Mouse (Mus musculus): ENCODE data around the gene Amd2.

Amd2 gene

GRCm38 (mm10) chr10:35711792-35712191, at the start of gene Amd2:
Gene Amd2 (minus strand): TSS chr10:35711892.
- DNase-seq, result no peak

GRCm38 (mm10) chr10:35761280-35761679, 49.6 kb upstream of the Amd2 start:
- DNase-seq, result no peak

- DNase-seq, result no peak
Measured at GRCm38 (mm10) chr10:35737639-35738038, 25.9 kb upstream of the Amd2 start.

DNA sequence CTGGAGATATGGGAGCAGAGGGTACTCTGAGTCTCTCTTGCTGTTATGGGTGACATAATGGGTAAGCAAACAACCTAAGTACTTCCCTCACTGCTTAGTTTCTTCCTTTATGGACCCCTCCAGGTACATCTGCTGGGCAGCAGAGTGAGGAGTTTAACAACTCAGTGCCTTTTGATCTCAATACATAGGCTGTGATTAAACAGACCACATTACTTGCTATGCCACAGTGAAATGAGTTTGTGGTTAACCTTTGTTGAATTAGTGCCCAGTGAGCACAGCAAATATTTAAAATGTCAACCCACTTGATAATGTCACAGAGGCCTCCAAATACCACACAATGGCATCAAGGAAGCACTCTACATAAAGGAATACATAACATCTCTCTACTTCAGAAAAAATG, 2.6 kb upstream of the Amd2 start:
- DNase-seq, result no peak

Data from lung, postnatal 10 days (tissue).